Mouse (Mus musculus) heart, embryonic 13.5 days (tissue): Measurements from ENCODE around the gene Kcna1. TPM values are rescaled to one million over a fixed set of nuclear protein-coding genes. Genes with fewer than 3 reads are reported as not detected.
A peak's percentile ranks its signal among the peaks of the same experiment; 100 is the strongest.

Experiments used
- ATAC-seq: fragments of 200-750 bp; cut with Nextera tagmentation; 2 replicates; pipeline ENCODE4 v1.8.0; 2017; ENCODE audit warnings: moderate TSS enrichment; ENCODE audit not compliant: insufficient number of reproducible peaks, low FRiP score, low TSS enrichment; ENCODE audit errors: extremely low read depth
- H3K27ac ChIP-seq: fragments of 300-500 bp; sonication (generic); replicated peaks from 2 replicates; pipeline ENCODE4 v1.5.1; 2015; ENCODE audit warnings: moderate library complexity, mild to moderate bottlenecking, inconsistent platforms
- H3K27me3 ChIP-seq: fragments of 300-500 bp; sonication (generic); replicated peaks from 2 replicates; pipeline ENCODE4 v1.6.1; 2015; ENCODE audit warnings: mild to moderate bottlenecking, inconsistent platforms
- H3K36me3 ChIP-seq: fragments of 300-500 bp; sonication (generic); 2 replicates; pipeline ENCODE4 v1.6.1; 2015; ENCODE audit warnings: mild to moderate bottlenecking, inconsistent platforms
- H3K4me1 ChIP-seq: fragments of 300-500 bp; sonication (generic); 2 replicates; pipeline ENCODE4 v1.6.1; 2015; ENCODE audit warnings: inconsistent platforms
- H3K4me2 ChIP-seq: fragments of 300-500 bp; sonication (generic); 2 replicates; pipeline ENCODE4 v1.6.1; 2015; ENCODE audit warnings: inconsistent platforms, mild to moderate bottlenecking, moderate library complexity
- H3K4me3 ChIP-seq: fragments of 300-500 bp; sonication (generic); 2 replicates; pipeline ENCODE4 v1.5.1; 2015; ENCODE audit warnings: moderate library complexity, mild to moderate bottlenecking, inconsistent platforms
- H3K9ac ChIP-seq: fragments of 300-500 bp; sonication (generic); 2 replicates; pipeline ENCODE4 v1.6.1; 2015; ENCODE audit warnings: inconsistent platforms, mild to moderate bottlenecking, moderate library complexity
- H3K9me3 ChIP-seq: fragments of 300-500 bp; sonication (generic); 2 replicates; pipeline ENCODE4 v1.6.1; 2016; ENCODE audit warnings: inconsistent platforms
- WGBS: fragments of 180-500 bp; shearing (Covaris S2); methylation state at CpG from one replicate; pipeline ENCODE4 v1.1.7; 2015; ENCODE audit warnings: mixed read lengths; 5-methylcytosine and 5-hydroxymethylcytosine counted together
- polyA plus RNA-seq: library from polyadenylated mRNA; unstranded; fragments of >200 nt; fragmentation: Nextera tagmentation; extraction: Ambion mirVana; gene quantifications from 2 replicates; pipeline ENCODE4 v1.2.1, GENCODE M21; 2015

Kcna1 gene
- polyA plus RNA-seq, 1 experiment from 2014 or later = 0.23 TPM

- H3K4me3 ChIP-seq = peak overlapping the region; percentile 56
- H3K4me2 ChIP-seq = peak overlapping the region; percentile 95
- H3K27me3 ChIP-seq = peaks cover 95% of the 10 kb centered on the region
- WGBS = under 1% methylated on average over 66 of the region's 66 CpGs
- H3K9me3 ChIP-seq = no peaks in the 10 kb centered on the region; the same call in 1 of the 2 replicates
- H3K9ac ChIP-seq = peak overlapping the region; percentile 70
- peaks cover 33% of the 10 kb centered on the region for H3K4me1 ChIP-seq
- no peak for ATAC-seq
- no peaks in the 10 kb centered on the region for H3K36me3 ChIP-seq
- no peak overlapping the region for H3K27ac ChIP-seq
Observed at GRCm38 (mm10) chr6:126644181-126645043, 1.8 kb downstream of the Kcna1 start.

DNA sequence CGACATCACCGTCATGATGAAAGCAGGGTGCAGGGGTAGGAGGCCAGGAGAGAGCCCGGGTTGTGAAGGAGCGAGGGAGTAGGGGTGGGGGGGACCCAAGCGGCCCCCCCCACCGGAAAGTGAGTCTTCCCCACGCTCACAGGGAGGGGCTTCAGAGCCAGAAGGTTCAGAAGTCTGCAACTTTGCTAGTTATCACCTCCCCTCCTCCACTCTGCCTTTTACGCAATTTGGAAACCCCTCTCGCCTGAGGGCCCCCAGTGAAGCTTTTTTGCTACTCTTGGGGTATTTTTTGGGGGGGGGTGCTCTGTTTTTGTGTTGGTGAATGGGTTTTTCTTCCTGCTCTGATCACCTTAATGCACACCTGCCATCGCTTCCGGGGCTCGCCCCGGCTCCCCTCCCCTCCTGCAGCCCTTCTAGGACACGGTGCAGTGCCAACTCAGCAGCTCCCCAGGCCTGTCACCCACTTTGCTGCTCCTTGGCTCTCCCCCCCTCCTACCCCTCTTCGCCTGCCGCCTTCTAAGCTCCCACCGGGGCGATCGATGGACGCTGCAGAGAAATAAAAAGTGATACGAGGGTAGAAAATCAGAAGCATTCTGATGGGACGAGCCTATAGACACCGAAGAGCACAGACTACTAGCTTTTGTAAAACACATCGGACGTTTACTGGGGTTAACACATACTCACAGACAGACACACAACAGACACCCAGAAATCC is 2.7 kb downstream of the Kcna1 start:
- no peak for ATAC-seq
- no peak overlapping the region for H3K27ac ChIP-seq
- peak overlapping the region; percentile 56 for H3K4me3 ChIP-seq
- H3K9ac ChIP-seq = peak overlapping the region; percentile 70; the same call in 1 of the 2 replicates
- H3K4me1 ChIP-seq = peaks cover 33% of the 10 kb centered on the region
- WGBS = under 1% methylated on average over 25 of the region's 25 CpGs
- H3K4me2 ChIP-seq = peak overlapping the region; percentile 95
- H3K36me3 ChIP-seq = no peaks in the 10 kb centered on the region
- H3K27me3 ChIP-seq = peaks cover 97% of the 10 kb centered on the region
- no peaks in the 10 kb centered on the region; the same call in 1 of the 2 replicates for H3K9me3 ChIP-seq

GRCm38 (mm10) chr6:126642856-126643321 is 3.3 kb downstream of the Kcna1 start:
- H3K4me2 ChIP-seq = peak overlapping the region; percentile 95
- WGBS = 2% methylated on average over 36 of the region's 36 CpGs
- no peak for ATAC-seq
- no peak overlapping the region for H3K27ac ChIP-seq
- H3K4me3 ChIP-seq = peak overlapping the region; percentile 56
- H3K9ac ChIP-seq = no peak overlapping the region
- no peaks in the 10 kb centered on the region for H3K36me3 ChIP-seq
- peaks cover 98% of the 10 kb centered on the region for H3K27me3 ChIP-seq
- H3K9me3 ChIP-seq = no peaks in the 10 kb centered on the region; the same call in 1 of the 2 replicates
- peaks cover 33% of the 10 kb centered on the region for H3K4me1 ChIP-seq

DNA sequence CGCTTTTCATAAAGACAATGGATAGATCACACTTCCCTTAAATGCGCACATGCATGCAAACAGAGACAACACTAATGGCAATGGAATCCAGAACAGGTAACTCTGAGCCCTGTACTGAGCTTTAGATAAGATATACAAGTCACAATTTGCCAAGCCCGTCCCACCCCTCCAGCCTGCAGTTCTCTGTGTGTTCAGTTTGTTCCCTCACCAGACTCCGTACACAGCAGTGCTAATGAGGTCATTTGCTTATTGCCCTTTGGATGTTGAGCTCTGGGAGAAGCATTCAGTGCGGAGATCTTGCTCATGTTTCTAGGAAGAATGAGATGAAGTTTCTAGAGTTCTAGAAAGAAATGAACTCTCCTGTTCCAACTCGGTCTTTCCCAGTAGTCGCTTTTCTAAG is 17.7 kb downstream of the Kcna1 start:
- no peak for ATAC-seq
- H3K27me3 ChIP-seq = peaks cover 14% of the 10 kb centered on the region; the same call in 1 of the 2 replicates
- 74% methylated on average over 7 of the region's 7 CpGs for WGBS
- H3K27ac ChIP-seq = no peak overlapping the region
- H3K4me2 ChIP-seq = no peak overlapping the region
- H3K9ac ChIP-seq = no peak overlapping the region
- no peaks in the 10 kb centered on the region for H3K36me3 ChIP-seq
- H3K4me3 ChIP-seq = no peak overlapping the region
- H3K9me3 ChIP-seq = no peaks in the 10 kb centered on the region
- no peaks in the 10 kb centered on the region for H3K4me1 ChIP-seq

DNA sequence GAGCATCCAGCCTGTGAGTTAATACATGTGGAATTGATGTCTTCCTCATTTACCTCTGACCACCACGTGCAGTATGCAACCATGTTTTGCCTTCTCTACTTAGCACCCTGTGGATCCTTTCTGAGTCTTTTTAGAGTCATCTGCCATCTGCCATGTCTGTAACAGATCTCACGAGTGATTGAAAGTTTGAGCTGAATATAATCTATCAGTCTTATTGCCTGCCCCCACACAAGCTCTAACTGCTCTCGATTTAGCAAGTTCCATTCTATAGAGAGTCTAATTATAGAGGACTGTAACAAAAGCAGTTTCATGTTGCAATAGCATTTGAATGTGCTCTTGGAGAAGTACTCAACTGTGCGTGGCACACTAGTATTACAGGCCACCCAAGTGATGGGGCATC is 27.7 kb downstream of the Kcna1 start:
- Histone ChIP-seq H3K4me1 (no peaks in the 10 kb centered on the region), H3K36me3 (no peaks in the 10 kb centered on the region), H3K9me3 (no peaks in the 10 kb centered on the region), H3K27ac (no peak overlapping the region), H3K4me3 (no peak overlapping the region), H3K27me3 (no peaks in the 10 kb centered on the region), H3K4me2 (no peak overlapping the region), H3K9ac (no peak overlapping the region)
- ATAC-seq = no peak
- 74% methylated on average over 4 of the region's 4 CpGs for WGBS

DNA sequence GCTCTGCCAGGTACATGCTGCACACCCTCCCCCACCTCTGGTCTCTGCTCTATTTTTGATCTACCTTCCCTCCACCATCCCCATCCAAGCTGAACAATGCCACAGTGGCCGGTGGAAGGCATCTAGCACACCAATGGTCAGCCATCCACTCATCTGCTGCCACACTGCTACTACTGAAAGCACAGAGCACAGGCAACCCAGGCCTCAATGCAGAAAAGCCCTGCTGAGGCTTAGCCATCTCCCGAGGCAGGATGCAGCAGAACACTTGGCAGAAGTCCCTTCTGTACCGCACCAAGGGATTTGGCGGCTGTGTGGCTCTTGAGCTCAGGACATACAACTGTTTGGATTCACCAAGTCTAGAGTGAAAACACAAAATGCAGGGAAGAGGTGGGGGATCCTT is 35.4 kb downstream of the Kcna1 start:
- no peaks in the 10 kb centered on the region for H3K4me1 ChIP-seq
- WGBS = 64% methylated on average over 4 of the region's 4 CpGs
- H3K4me2 ChIP-seq = no peak overlapping the region
- H3K9me3 ChIP-seq = no peaks in the 10 kb centered on the region
- no peak overlapping the region for H3K27ac ChIP-seq
- ATAC-seq = no peak
- H3K27me3 ChIP-seq = peaks cover 19% of the 10 kb centered on the region
- no peak overlapping the region for H3K4me3 ChIP-seq
- H3K36me3 ChIP-seq = no peaks in the 10 kb centered on the region
- H3K9ac ChIP-seq = no peak overlapping the region

DNA sequence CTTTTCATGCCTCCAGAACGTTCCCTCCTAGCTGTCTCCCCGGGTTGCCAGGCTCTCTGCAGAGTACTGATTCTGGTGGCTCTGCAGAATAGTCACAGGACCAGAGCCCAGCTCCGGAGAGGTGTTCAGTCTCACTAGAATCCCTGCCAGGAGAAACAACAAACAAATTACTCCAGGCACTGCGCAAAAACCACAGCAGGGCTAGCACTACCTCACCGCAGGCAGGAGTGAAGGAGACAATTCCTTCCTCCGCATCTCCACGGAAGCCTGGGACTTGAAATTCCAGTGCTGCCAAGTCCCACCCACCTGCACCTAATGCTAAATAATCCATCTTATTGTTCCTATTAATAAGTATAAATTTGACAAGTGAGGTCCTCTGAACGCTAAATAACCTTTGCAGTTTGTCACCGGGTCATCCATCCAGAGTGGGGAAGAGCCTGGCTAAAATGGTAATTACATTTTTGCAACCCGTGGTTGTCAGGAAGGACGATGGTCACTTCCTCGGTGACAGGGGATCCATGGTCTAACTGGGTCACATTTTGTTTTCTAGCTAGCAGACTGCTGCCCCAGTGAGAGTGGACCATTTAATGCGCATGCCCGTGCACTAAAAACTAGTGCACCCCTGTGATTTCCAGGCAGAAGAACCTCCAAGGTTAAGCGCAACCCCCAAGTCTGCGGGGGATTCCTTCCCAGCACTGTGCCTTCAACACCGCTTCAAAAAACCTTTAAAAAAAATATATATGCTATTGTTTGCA is 36.8 kb downstream of the Kcna1 start:
- H3K4me1 ChIP-seq = no peaks in the 10 kb centered on the region
- no peak overlapping the region for H3K27ac ChIP-seq
- no peak overlapping the region for H3K4me2 ChIP-seq
- no peaks in the 10 kb centered on the region for H3K36me3 ChIP-seq
- H3K9ac ChIP-seq = no peak overlapping the region
- peaks cover 27% of the 10 kb centered on the region for H3K27me3 ChIP-seq
- no peak overlapping the region for H3K4me3 ChIP-seq
- 65% methylated on average over 17 of the region's 17 CpGs for WGBS
- ATAC-seq = no peak
- H3K9me3 ChIP-seq = no peaks in the 10 kb centered on the region

GRCm38 (mm10) chr6:126601843-126602326 is 44.3 kb downstream of the Kcna1 start:
- 81% methylated on average over 13 of the region's 13 CpGs for WGBS

DNA sequence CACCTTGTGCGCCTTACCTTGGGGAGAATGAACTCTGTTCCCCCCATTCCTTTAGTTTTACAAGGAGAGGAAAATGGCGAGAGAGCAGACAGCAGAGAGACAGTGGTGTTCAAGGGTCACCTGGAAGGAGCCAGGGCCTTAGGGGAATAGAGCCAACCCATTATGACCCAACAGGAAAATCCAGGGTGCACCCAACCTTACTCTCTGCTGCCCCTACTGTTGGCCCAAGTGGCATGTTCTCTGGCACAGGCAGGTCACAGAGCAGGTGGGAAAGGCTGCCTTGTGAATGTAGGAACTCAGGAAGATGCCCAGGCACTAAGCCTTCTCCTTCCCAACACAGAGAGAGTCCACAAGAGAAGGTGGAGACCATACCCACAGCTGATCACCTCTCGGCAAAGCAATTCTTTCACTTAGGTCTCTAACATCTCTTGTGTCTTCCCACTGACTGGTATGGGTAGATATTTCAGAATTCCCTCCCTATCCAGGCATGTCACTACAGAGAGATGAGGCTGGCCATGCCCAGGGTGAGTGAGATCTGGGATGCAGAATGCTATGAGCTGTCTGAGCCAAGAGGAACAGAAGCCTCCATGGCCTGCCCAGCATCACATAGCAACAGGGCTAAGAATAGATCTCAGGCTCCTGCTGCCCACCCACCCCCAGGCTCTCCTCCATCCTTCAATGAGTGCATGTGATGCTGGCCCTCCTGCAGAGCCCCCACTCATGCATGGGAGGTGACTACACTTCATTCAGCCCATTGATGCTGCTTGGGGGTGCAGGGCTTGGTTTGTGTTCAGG is 46.8 kb downstream of the Kcna1 start:
- no peak overlapping the region for H3K4me3 ChIP-seq
- no peak for ATAC-seq
- 80% methylated on average over 3 of the region's 3 CpGs for WGBS

More at GRCm38 (mm10) chr6:126601843-126602326, 44.3 kb downstream of the Kcna1 start:
- Histone ChIP-seq H3K36me3 (no peaks in the 10 kb centered on the region), H3K27me3 (peaks cover 15% of the 10 kb centered on the region; the same call in 1 of the 2 replicates), H3K27ac (no peak overlapping the region), H3K4me2 (no peak overlapping the region), H3K9me3 (no peaks in the 10 kb centered on the region), H3K4me1 (peaks cover 4% of the 10 kb centered on the region; the same call in 1 of the 2 replicates), H3K9ac (no peak overlapping the region), H3K4me3 (no peak overlapping the region)
- no peak for ATAC-seq

GRCm38 (mm10) chr6:126597741-126598140 is 48.4 kb downstream of the Kcna1 start:
- no peak overlapping the region for H3K4me2 ChIP-seq
- 0 out of 2 replicates have a peak, but pooled peaks cover 4% of the 10 kb centered on the region for H3K27me3 ChIP-seq
- H3K27ac ChIP-seq = no peak overlapping the region
- H3K9ac ChIP-seq = no peak overlapping the region
- WGBS = 79% methylated on average over 4 of the region's 4 CpGs
- peaks cover 4% of the 10 kb centered on the region; the same call in 1 of the 2 replicates for H3K4me1 ChIP-seq
- no peak for ATAC-seq
- no peak overlapping the region for H3K4me3 ChIP-seq
- H3K9me3 ChIP-seq = no peaks in the 10 kb centered on the region
- H3K36me3 ChIP-seq = no peaks in the 10 kb centered on the region

More for the DNA sequence above, 46.8 kb downstream of the Kcna1 start:
- Histone ChIP-seq H3K27me3 (0 out of 2 replicates have a peak, but pooled peaks cover 7% of the 10 kb centered on the region), H3K9me3 (no peaks in the 10 kb centered on the region), H3K36me3 (no peaks in the 10 kb centered on the region), H3K4me2 (no peak overlapping the region), H3K9ac (no peak overlapping the region), H3K4me1 (peaks cover 4% of the 10 kb centered on the region; the same call in 1 of the 2 replicates), H3K27ac (no peak overlapping the region)
